10 mouse cellular contexts compared by ENCODE assay signal in the genomic region with DNA sequence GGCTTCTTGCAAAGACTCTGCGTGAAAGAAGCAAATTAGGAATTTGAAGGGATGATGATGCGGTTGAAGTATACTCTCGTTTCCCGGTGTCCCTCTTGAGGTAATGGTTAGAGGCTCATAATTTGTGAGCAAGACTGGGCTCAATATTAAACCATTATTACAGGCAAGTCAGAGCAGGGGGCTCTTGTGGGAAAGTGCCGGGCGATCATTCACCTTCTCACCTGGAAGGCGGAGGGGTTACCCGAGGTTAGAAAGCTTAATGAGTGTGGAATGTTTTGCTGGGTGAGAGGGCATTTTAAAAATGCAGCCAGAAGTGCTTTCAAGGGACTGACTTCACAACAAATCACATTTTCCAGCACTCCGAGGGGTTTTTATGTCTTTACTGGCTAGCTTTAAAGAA. TPM values are rescaled to one million over a fixed set of nuclear protein-coding genes. Genes with fewer than 3 reads are reported as not detected.
DNase-seq lines count a peak whose midpoint lies in the region; ATAC-seq and TF ChIP-seq lines count a peak whose summit lies in the region.
"Had no signal": no experiment of that assay in that cellular context is flagged by ENCODE, and none has a peak within 500 bp of the region (broad histone marks: within the 10 kb centered on the region; RNA-seq: fewer than 3 reads in every experiment).

No protein-coding gene starts in this region.

- WGBS in hindbrain, embryonic 10.5 days: 18% methylated on average over 9 of the region's 9 CpGs
- WGBS in hindbrain, postnatal 0 days: 33% methylated on average over 9 of the region's 9 CpGs
- 16% methylated on average over 9 of the region's 9 CpGs for WGBS in forebrain, embryonic 16.5 days
- 34% methylated on average over 9 of the region's 9 CpGs for WGBS in lung, postnatal 0 days

- no peak for ATAC-seq in hindbrain, postnatal 0 days
- 0 out of 2 replicates have a peak, but pooled peaks have one; percentile 23 for ATAC-seq in forebrain, embryonic 16.5 days
- ATAC-seq in lung, postnatal 0 days: peak; percentile 12
- ATAC-seq in granulocyte monocyte progenitor cell, adult 5-6 weeks (replicated peaks; ENCODE audit: poor library complexity, severe bottlenecking): no peak

- H3K27ac ChIP-seq in hindbrain, embryonic 10.5 days: peak overlapping the region; percentile 35; the same call in 1 of the 2 replicates
- no peak overlapping the region for H3K27ac ChIP-seq in hindbrain, postnatal 0 days
- H3K27ac ChIP-seq in ES-E14 (ENCODE audit: insufficient read depth, low read depth, low read length, poor library complexity, severe bottlenecking): no peak overlapping the region
- H3K27ac ChIP-seq in forebrain, embryonic 16.5 days (ENCODE audit: low read length): no peak overlapping the region
- peak overlapping the region; percentile 91 for H3K27ac ChIP-seq in lung, postnatal 0 days (ENCODE audit: low read length)

- in situ Hi-C loops in ES-E14 (cut with MboI; ENCODE audit: low sequenced_read_pairs in 2 of 2, unreplicated experiment in 2 of 2): no loop called here

- H3K4me2 ChIP-seq in hindbrain, postnatal 0 days (ENCODE audit: low read depth, low read length): no peak overlapping the region
- H3K4me2 ChIP-seq in forebrain, embryonic 16.5 days (ENCODE audit: low read length): peak overlapping the region; percentile 26
- peak overlapping the region; percentile 30; the same call in 1 of the 2 replicates for H3K4me2 ChIP-seq in lung, postnatal 0 days (replicated peaks; ENCODE audit: low read depth, low read length)

- peaks cover 14% of the 10 kb centered on the region for H3K4me1 ChIP-seq in hindbrain, embryonic 10.5 days (replicated peaks)
- no peaks in the 10 kb centered on the region for H3K4me1 ChIP-seq in hindbrain, postnatal 0 days (ENCODE audit: insufficient read depth, low read length)
- H3K4me1 ChIP-seq in ES-E14 (ENCODE audit: control insufficient read depth in 2 of 2, insufficient read depth in 2 of 2, low read length in 2 of 2, poor library complexity in 1 of 2): peaks cover 5 to 6% of the 10 kb centered on the region in 2 experiments
- peaks cover 11% of the 10 kb centered on the region for H3K4me1 ChIP-seq in forebrain, embryonic 16.5 days (replicated peaks; ENCODE audit: control insufficient read depth, insufficient read depth, low read length)
- H3K4me1 ChIP-seq in lung, postnatal 0 days (ENCODE audit: insufficient read depth, low read depth, low read length): peaks cover 5% of the 10 kb centered on the region; the same call in 1 of the 2 replicates

- no peak overlapping the region; the same call in 1 of the 2 replicates for H3K4me3 ChIP-seq in hindbrain, embryonic 10.5 days
- H3K4me3 ChIP-seq in hindbrain, postnatal 0 days (ENCODE audit: low read length): no peak overlapping the region
- H3K4me3 ChIP-seq in ES-E14 (ENCODE audit: insufficient read depth in 1 of 2, low read depth in 1 of 2, low read length in 2 of 2, poor library complexity in 1 of 2, severe bottlenecking in 1 of 2): 0 out of 4 replicates have a peak overlapping the region, but pooled peaks of 1 of the 2 experiments have one; percentile 46
- no peak overlapping the region for H3K4me3 ChIP-seq in forebrain, embryonic 16.5 days (replicated peaks; ENCODE audit: low read length)
- H3K4me3 ChIP-seq in lung, postnatal 0 days (ENCODE audit: low read depth, low read length): no peak overlapping the region

- TF ChIP-seq CTCF in hindbrain, postnatal 0 days (IDR thresholded peaks at IDR 0.05; ENCODE audit: low read depth): no peak
- no peak for TF ChIP-seq CTCF in lung, postnatal 0 days (IDR thresholded peaks at IDR 0.05)

- H3K9ac ChIP-seq in hindbrain, postnatal 0 days (replicated peaks; ENCODE audit: low read length): no peak overlapping the region
- peak overlapping the region; percentile 5; the same call in 1 of the 2 replicates for H3K9ac ChIP-seq in ES-E14 (ENCODE audit: insufficient read depth, low read depth, low read length, poor library complexity, severe bottlenecking)
- peak overlapping the region; percentile 32; the same call in 1 of the 2 replicates for H3K9ac ChIP-seq in forebrain, embryonic 16.5 days (replicated peaks; ENCODE audit: low read depth, low read length)
- H3K9ac ChIP-seq in lung, postnatal 0 days (replicated peaks; ENCODE audit: low read depth): 0 out of 2 replicates have a peak overlapping the region, but pooled peaks have one; percentile 16

- DNase-seq in hindbrain, embryonic 10.5 days (ENCODE audit: low spot score): no peak
- DNase-seq in hindbrain, postnatal 0 days (ENCODE audit: low spot score): no peak
- no peak for DNase-seq in ES-E14 (ENCODE audit: low read depth, low spot score)
- peak; percentile 52 for DNase-seq in lung, postnatal 0 days (ENCODE audit: low spot score)
- DNase-seq in spleen, adult 12 weeks (ENCODE audit: low spot score): no peak
- DNase-seq in adrenal gland, postnatal 4 days (ENCODE audit: low spot score in 2 of 2): no peak
- DNase-seq: right cerebral cortex, postnatal 25 days; thymus, adult 18-20 months had no signal

- peaks cover 14% of the 10 kb centered on the region; the same call in 1 of the 2 replicates for H3K27me3 ChIP-seq in hindbrain, embryonic 10.5 days (ENCODE audit: insufficient read depth, poor library complexity, severe bottlenecking)
- no peaks in the 10 kb centered on the region for H3K27me3 ChIP-seq in hindbrain, postnatal 0 days (ENCODE audit: insufficient read depth, low read length)
- no peaks in the 10 kb centered on the region for H3K27me3 ChIP-seq in forebrain, embryonic 16.5 days (replicated peaks; ENCODE audit: control insufficient read depth, insufficient read depth, low read length)
- no peaks in the 10 kb centered on the region for H3K27me3 ChIP-seq in lung, postnatal 0 days (replicated peaks; ENCODE audit: insufficient read depth, low read length)

- no peak; the same call in 1 of the 2 replicates for TF ChIP-seq EP300 in lung, postnatal 0 days (IDR thresholded peaks at IDR 0.05)

- H3K9me3 ChIP-seq in hindbrain, embryonic 10.5 days: no peaks in the 10 kb centered on the region
- no peaks in the 10 kb centered on the region for H3K9me3 ChIP-seq in hindbrain, postnatal 0 days (ENCODE audit: low read length)
- H3K9me3 ChIP-seq in ES-E14 (ENCODE audit: control insufficient read depth, insufficient read depth, low read depth, low read length): no peaks in the 10 kb centered on the region
- no peaks in the 10 kb centered on the region for H3K9me3 ChIP-seq in forebrain, embryonic 16.5 days (ENCODE audit: control insufficient read depth, low read length)
- no peaks in the 10 kb centered on the region for H3K9me3 ChIP-seq in lung, postnatal 0 days (ENCODE audit: low read length)

- no peaks in the 10 kb centered on the region for H3K36me3 ChIP-seq in hindbrain, embryonic 10.5 days
- no peaks in the 10 kb centered on the region for H3K36me3 ChIP-seq in hindbrain, postnatal 0 days (ENCODE audit: insufficient read depth, low read length)
- H3K36me3 ChIP-seq in ES-E14 (ENCODE audit: control insufficient read depth, insufficient read depth, low read length, poor library complexity, severe bottlenecking): no peaks in the 10 kb centered on the region
- H3K36me3 ChIP-seq in forebrain, embryonic 16.5 days (ENCODE audit: control insufficient read depth, insufficient read depth): no peaks in the 10 kb centered on the region
- no peaks in the 10 kb centered on the region for H3K36me3 ChIP-seq in lung, postnatal 0 days (ENCODE audit: insufficient read depth, low read length)

TF ChIP-seq in ES-E14, 5 proteins besides CTCF, POLR2A, EP300 and RAD21:
- TF ChIP-seq ZNF384 (IDR thresholded peaks at IDR 0.05; ENCODE audit: low read depth, low read length): no peak
- no peak for TF ChIP-seq MAFK (IDR thresholded peaks at IDR 0.05; ENCODE audit: insufficient read depth, low read depth, low read length)
- TF ChIP-seq CHD2 (IDR thresholded peaks at IDR 0.05; ENCODE audit: low read depth, low read length): no peak
- no peak for TF ChIP-seq ZC3H11A (IDR thresholded peaks at IDR 0.05; ENCODE audit: borderline replicate concordance, low read depth, low read length)
- no peak for TF ChIP-seq HCFC1 (IDR thresholded peaks at IDR 0.05; ENCODE audit: borderline replicate concordance, insufficient read depth, low read length)

RNA-seq across cellular contexts. Expression of a gene that starts 36.3 kb away (rescaled TPM):
- polyA plus RNA-seq in hindbrain, embryonic 10.5 days (2016; fragmentation: Nextera tagmentation; extraction: Ambion mirVana): 38.2 and 63.0 TPM in 2 replicates
- total RNA-seq in hindbrain, postnatal 0 days (2014; rRNA removed): 65.3 and 74.0 TPM in 2 replicates
- 32.5 and 35.2 TPM in 2 replicates for polyA plus RNA-seq in hindbrain, postnatal 0 days (2015; fragmentation: Nextera tagmentation; extraction: Ambion mirVana)
- 44.7 and 83.0 TPM in 2 replicates for total RNA-seq in ES-E14 (2012; rRNA removed)
- polyA plus RNA-seq in forebrain, embryonic 16.5 days (2015; fragmentation: Nextera tagmentation; extraction: Ambion mirVana): 37.0 and 44.1 TPM in 2 replicates
- 49.7 and 63.2 TPM in 2 replicates for polyA plus RNA-seq in lung, postnatal 0 days (2015; fragmentation: Nextera tagmentation; extraction: Ambion mirVana)
- total RNA-seq in granulocyte monocyte progenitor cell, adult 5-6 weeks (2014; fragmentation: Nextera tagmentation): 11.6 and 12.2 TPM in 2 replicates
- total RNA-seq in granulocyte monocyte progenitor cell, adult 5-6 weeks (2017): 20.0 and 26.9 TPM in 2 replicates
- 100 to 1,000 TPM; 117 to 123 TPM for total RNA-seq in adrenal gland, postnatal 4 days (2021)

Comparison
In these comparisons a context has a peak if more than half of its experiments do, and no peak if none do; other contexts are left out.
1. H3K27ac ChIP-seq: peak in hindbrain, embryonic 10.5 days (single experiment) and lung, postnatal 0 days (single experiment); none in hindbrain, postnatal 0 days (single experiment), ES-E14 (single experiment) and forebrain, embryonic 16.5 days (single experiment).
2. ATAC-seq: peak in forebrain, embryonic 16.5 days (single experiment) and lung, postnatal 0 days (single experiment); none in hindbrain, postnatal 0 days (single experiment) and granulocyte monocyte progenitor cell, adult 5-6 weeks (single experiment).